Mouse (Mus musculus): ENCODE data around the gene Kcnh2.
A peak's percentile ranks its signal among the peaks of the same experiment; 100 is the strongest.

Kcnh2 gene

GRCm38 (mm10) chr5:24378700-24379099 is 27.3 kb upstream of the Kcnh2 start:
- DNase-seq (ENCODE audit: low spot score in 2 of 2): no peak

- no peak for DNase-seq (ENCODE audit: low spot score in 2 of 2)
Measured at GRCm38 (mm10) chr5:24374666-24375328, 23.4 kb upstream of the Kcnh2 start.

GRCm38 (mm10) chr5:24374216-24374615 is 22.8 kb upstream of the Kcnh2 start:
- no peak for DNase-seq (ENCODE audit: low spot score in 2 of 2)

- DNase-seq (ENCODE audit: low spot score in 2 of 2): no peak
Measured at GRCm38 (mm10) chr5:24373807-24374206, 22.4 kb upstream of the Kcnh2 start.

- no peak for DNase-seq (ENCODE audit: low spot score in 2 of 2)
Measured at GRCm38 (mm10) chr5:24369767-24370166, 18.4 kb upstream of the Kcnh2 start.

GRCm38 (mm10) chr5:24366426-24366825 is 15.0 kb upstream of the Kcnh2 start:
- DNase-seq (ENCODE audit: low spot score in 2 of 2): no peak

GRCm38 (mm10) chr5:24365528-24365927 is 14.1 kb upstream of the Kcnh2 start:
- DNase-seq (ENCODE audit: low spot score in 2 of 2): no peak

- no peak for DNase-seq (ENCODE audit: low spot score in 2 of 2)
Measured at GRCm38 (mm10) chr5:24364963-24365362, 13.6 kb upstream of the Kcnh2 start.

- no peak for DNase-seq (ENCODE audit: low spot score in 2 of 2)
Measured at GRCm38 (mm10) chr5:24364508-24364907, 13.1 kb upstream of the Kcnh2 start, which contains the start of gene Nos3. TSS of gene Nos3 (plus strand) at chr5:24364810.

GRCm38 (mm10) chr5:24364061-24364460 is 12.7 kb upstream of the Kcnh2 start:
- no peak for DNase-seq (ENCODE audit: low spot score in 2 of 2)

GRCm38 (mm10) chr5:24363467-24363866 is 12.1 kb upstream of the Kcnh2 start:
- no peak for DNase-seq (ENCODE audit: low spot score in 2 of 2)

- DNase-seq (ENCODE audit: low spot score in 2 of 2): peak; percentile 70 to 87
Measured at GRCm38 (mm10) chr5:24360792-24361454, 9.5 kb upstream of the Kcnh2 start.

- peak; percentile 55 to 85 for DNase-seq (ENCODE audit: low spot score in 2 of 2)
Measured at GRCm38 (mm10) chr5:24357461-24357860, 6.1 kb upstream of the Kcnh2 start.

- no peak for DNase-seq (ENCODE audit: low spot score in 2 of 2)
Measured at GRCm38 (mm10) chr5:24356764-24357163, 5.4 kb upstream of the Kcnh2 start.

GRCm38 (mm10) chr5:24353327-24353726 is 1.9 kb upstream of the Kcnh2 start:
- no peak for DNase-seq (ENCODE audit: low spot score in 2 of 2)

GRCm38 (mm10) chr5:24352251-24352859 is 951 bp upstream of the Kcnh2 start:
- DNase-seq (ENCODE audit: low spot score in 2 of 2): no peak

- DNase-seq (ENCODE audit: low spot score in 2 of 2): peak in 1 of 2 experiments; percentile 30
Measured at GRCm38 (mm10) chr5:24351701-24352171, 332 bp upstream of the Kcnh2 start.

- no peak for DNase-seq (ENCODE audit: low spot score in 2 of 2)
Measured at GRCm38 (mm10) chr5:24350531-24351250, 713 bp downstream of the Kcnh2 start.

- DNase-seq (ENCODE audit: low spot score in 2 of 2): no peak
Measured at GRCm38 (mm10) chr5:24350073-24350472, 1.3 kb downstream of the Kcnh2 start.

GRCm38 (mm10) chr5:24348546-24348945 is 2.9 kb downstream of the Kcnh2 start:
- no peak for DNase-seq (ENCODE audit: low spot score in 2 of 2)

GRCm38 (mm10) chr5:24348128-24348527 is 3.3 kb downstream of the Kcnh2 start:
- peak; percentile 64 to 81 for DNase-seq (ENCODE audit: low spot score in 2 of 2)
